Mouse (Mus musculus) 3T3-L1 (cell line): ENCODE data around the gene Urb2.
A peak's percentile ranks its signal among the peaks of the same experiment; 100 is the strongest.
"Not testable (repeated sequence)": the region's sequence is repeated elsewhere in the genome, so short reads cannot be mapped to it uniquely, and the experiment has no call there.

Source experiments
- DNase-seq: peaks from one replicate; pipeline ENCODE4 v3.0.0-alpha.2; 2015; ENCODE audit warnings: low read depth, low spot score

The Urb2 gene

DNA sequence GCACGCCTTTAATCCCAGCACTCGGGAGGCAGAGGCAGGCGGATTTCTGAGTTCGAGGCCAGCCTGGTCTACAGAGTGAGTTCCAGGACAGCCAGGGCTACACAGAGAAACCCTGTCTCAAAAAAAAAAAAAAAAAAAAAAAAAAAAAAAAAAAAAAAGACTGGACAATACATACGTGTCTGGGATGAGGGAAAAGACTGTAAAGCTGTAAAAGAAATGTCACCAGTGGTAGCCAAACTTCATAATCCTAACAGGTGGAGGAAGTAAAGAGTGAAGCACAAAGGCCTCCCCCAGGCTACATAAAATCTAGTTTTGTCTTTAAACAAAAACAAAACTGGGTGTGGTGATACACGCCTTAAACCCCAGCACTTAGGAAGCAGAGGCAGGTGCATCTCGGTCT lies 7.0 kb upstream of the Urb2 start:
- not testable (repeated sequence) for DNase-seq

DNA sequence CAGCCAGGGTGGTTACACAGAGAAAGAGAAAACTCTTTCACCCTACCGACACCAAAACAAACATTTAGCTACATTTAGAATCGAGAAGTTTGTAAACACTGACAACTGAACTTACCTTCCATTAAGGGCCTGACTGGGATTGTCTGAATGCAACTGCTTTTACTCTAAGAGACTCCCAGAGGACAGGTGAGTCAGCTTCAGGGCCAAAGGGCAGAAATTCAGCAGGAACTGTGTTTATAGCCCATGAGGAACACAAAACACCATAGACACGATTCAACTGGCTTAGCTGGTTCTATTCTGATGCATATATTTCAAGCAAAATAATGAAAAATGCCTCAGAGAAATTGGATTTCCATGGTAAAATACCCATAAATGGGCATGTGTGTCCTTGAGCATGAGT lies 6.6 kb upstream of the Urb2 start:
- peak; percentile 58 for DNase-seq

- DNase-seq = no peak
Observed at GRCm38 (mm10) chr8:124019782-124020181, 1.5 kb upstream of the Urb2 start.

GRCm38 (mm10) chr8:124020439-124021236 lies 670 bp upstream of the Urb2 start:
- peak; percentile 55 for DNase-seq

GRCm38 (mm10) chr8:124026265-124026664 lies 5.0 kb downstream of the Urb2 start:
- DNase-seq = not testable (repeated sequence)

- no peak for DNase-seq
Observed at GRCm38 (mm10) chr8:124027831-124028230, 6.5 kb downstream of the Urb2 start.

- peak; percentile 29 for DNase-seq
Observed at GRCm38 (mm10) chr8:124033400-124033799, 12.1 kb downstream of the Urb2 start.

- DNase-seq = no peak
Observed at GRCm38 (mm10) chr8:124038121-124038520, 16.8 kb downstream of the Urb2 start.

- no peak for DNase-seq
Observed at GRCm38 (mm10) chr8:124039351-124039750, 18.0 kb downstream of the Urb2 start.

DNA sequence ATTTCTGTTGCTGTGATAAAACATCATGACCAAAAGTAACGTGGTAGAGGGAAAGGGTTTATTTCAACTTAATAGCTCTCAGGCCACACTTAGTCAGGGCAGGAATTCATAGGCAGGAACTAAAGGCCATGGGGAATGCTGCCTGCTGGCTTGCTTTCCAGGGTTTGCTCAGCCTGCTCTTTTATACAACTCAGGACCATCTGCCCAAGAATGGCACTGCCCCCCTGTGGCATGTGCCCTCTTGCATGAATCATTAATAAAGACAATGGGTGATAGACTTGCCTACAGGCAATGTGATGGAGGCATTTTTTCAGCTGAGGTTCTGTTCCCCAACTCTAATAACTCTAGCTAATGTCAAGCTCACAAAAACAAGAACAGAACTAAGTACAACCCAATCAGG lies 20.9 kb downstream of the Urb2 start:
- no peak for DNase-seq

DNA sequence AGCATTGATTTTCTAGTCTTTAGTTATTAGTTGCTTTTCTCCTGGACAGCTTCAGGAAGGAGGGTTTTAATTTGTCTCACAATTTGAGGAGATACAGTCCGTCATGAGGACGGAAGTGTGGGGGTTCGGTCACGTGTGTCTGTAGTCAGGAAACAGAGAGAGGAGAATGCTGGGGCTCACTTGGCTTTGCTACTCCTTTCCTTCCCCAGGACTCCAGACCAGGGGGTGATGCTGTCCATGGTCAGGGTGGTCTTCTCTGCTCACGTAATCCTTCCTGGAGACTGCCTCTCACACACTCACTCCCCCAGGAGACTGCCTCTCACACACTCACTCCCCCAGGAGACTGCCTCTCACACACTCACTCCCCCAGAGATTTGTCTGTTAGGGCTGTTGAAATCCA lies 23.1 kb downstream of the Urb2 start:
- DNase-seq = no peak

GRCm38 (mm10) chr8:124044931-124045330 lies 23.6 kb downstream of the Urb2 start:
- no peak for DNase-seq

DNA sequence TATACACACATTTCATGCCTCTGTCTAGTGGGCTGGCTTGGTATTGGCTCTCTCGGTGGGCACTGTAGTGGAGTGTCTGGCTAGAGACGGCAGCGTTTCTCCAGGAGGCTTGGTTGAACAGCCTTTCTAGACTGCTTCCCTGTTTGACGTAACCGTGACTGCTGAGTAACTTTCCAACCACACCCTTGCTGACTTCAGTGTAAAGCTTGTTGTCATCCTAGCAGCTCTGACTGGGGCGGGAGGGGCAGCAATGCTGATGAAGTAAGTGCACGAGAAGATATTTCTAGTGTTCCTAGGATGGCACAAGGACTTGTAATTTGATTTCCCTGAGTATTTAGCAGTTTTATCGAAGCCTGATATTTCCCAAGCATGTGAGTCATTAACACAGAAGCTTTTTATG lies 24.5 kb downstream of the Urb2 start:
- peak; percentile 11 for DNase-seq

DNA sequence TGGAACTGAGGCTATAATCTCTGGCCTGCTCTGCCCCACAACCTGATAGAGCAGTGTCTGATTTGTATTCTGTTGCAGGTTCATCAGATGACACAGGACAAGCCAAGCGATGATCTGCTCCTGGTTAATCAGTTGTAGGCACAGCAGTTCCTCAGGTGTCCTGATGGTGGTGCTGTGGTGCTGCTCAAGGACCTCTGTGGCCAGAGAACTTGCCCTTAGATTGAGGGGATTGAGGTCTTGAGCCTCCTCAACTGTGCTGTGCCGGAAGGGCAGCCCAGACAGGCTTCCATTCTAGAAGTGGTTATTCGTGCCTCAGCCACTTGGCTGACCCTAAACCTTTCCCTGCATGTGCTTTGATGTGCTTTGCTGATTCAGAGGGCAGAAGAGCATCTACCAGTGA lies 30.8 kb downstream of the Urb2 start:
- DNase-seq = peak; percentile 66

DNA sequence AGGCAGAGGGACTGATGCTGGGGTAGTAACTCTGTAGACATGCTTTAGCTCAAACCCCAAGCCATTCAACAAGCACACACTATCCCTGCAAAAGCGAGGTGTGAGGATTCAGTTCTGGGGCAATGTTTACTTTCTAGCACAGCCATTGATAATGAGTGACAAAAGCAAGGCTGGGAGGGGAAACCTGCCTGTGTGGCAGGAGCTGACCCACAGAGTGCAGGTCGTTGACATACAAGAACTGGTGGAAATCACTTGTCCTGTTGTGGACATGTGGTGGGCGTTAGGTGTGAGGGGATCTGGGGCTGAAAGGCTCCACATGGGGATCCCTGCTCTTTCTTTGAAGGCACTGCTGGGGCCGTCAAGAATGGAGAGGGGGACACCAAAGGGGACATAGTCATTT lies 31.3 kb downstream of the Urb2 start:
- DNase-seq = no peak

GRCm38 (mm10) chr8:124056832-124057655 lies 35.7 kb downstream of the Urb2 start:
- no peak for DNase-seq

- peak; percentile 42 for DNase-seq
Observed at GRCm38 (mm10) chr8:124066325-124067058, 45.2 kb downstream of the Urb2 start.

DNA sequence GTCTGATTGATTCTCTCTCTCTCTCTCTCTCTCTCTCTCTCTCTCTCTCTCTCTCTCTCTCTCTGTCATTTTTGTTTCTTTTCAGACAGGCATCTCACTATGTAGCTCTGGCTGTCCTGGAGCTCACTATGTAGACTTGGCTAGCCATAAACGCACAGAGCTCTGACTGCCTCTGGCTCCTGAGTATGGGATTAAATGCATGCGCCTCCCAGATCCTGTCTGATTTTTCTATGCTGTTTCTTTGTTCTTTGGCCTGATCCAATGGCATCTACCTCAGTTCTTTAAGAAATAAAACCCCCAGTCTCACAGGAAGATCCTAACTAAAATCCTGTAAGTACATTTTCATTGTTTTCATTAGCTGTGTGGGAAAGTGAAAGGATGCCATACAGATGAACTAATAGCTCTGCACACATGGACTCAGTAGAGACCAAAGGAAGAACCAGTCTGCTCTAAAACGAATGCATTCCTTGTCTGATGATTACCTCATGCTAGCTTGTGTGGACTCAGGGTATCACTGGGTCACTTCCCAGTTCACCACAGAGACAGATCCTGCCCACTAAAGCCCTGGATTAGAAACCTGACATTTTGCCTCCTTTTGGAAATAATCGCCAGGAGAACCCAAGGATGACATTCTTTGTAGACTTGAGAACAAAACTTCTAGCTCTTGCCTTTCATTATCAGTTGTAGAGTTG lies 45.9 kb downstream of the Urb2 start:
- peak; percentile 54 for DNase-seq

DNA sequence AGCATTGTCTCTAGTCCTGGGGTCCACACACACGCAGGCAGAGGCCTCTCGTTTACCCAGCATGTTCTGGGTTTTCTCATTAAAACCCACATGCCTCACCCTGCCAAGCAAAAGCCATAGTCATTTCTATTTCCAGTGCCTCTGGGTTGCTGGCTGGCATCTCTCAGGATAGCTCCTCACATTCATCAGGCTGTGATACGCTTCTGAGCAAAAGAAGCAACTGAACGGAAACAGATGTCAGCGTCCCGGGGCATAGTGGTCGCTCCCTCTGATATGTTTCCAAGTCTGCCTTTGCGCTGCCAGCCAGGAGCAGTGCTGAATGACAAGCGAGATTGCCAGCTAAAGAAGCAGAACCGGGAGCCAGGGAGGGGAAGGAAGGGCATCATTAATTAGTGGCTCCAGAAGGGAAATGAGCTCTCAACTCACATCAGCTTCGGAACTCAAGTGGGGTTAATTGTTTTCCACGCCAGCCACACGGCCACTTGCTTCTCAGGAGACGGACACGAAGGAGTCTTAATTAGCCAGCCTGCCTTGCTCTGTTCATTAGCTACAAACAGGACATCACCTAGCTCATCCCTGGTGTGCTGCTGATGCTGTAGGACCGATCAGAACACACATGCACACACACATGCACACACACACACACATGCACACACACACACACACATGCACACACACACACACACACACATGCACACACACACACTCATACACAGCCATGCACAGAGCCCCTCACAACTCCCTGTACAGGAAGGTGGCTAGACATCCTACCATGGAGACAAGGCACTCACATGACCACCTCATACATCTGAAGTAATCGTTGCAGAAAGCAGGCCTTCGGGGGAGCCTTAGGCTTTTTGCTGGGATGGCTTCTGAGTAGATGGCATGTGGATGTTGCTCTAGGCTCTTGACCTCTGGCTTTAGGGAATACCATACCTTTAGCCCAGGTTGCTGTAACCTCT lies 49.3 kb downstream of the Urb2 start:
- peak; percentile 35 for DNase-seq

- DNase-seq = no peak
Observed at GRCm38 (mm10) chr8:124075977-124076376, 54.7 kb downstream of the Urb2 start.
